Mouse (Mus musculus): Measurements from ENCODE around the gene Mybl2.
"Not testable (repeated sequence)": the region's sequence is repeated elsewhere in the genome, so short reads cannot be mapped to it uniquely, and the experiment has no call there.

Gene Mybl2

DNA sequence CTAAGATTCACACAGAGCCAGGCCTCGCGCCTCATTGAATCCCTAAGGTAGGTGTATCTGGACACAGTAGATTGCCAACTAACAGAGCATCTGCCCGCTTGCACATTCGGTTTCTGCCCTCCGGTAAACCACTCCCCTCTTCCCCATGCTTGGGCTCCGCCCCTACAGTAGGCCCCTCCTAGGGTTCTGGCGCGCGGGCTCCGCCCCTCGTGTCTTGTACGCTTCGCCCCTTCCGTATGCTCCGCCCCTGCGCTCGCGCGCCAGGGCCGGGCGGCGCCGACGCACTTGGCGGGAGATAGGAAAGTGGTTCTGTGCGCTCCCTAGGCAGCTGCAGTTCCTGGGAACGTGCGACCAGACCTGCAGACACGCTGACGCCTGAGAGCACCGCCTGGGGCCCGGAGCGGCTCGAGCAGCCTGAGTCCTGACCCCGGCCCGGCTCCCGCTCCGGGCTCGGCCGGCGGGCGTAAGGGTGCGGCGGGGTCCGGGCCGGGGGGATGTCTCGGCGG lies at the start of gene Mybl2:
TSS of gene Mybl2 (plus strand) at position 353 of the 506 bp plus-strand sequence.
- peak; percentile 89 to 95 for DNase-seq (ENCODE audit: low spot score in 2 of 2)

DNA sequence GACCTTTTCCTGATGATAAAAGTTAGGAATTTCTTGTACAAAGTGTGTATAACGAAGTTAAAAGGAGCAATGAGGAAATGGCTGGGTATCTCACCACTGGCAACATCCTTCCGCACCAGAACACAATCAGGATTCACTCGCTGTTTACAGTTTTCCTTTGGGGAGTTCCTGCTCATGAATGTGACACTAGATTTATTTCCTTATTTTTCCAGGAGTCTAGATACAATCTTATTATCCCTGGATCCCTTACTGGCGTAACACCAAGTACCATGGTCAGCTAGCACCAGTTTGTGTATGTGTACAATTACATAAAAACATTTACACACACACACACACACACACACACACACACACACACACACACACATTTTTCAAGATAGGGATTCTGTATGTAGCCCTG lies 47.2 kb upstream of the Mybl2 start:
- no peak for DNase-seq (ENCODE audit: low spot score in 2 of 2)

DNA sequence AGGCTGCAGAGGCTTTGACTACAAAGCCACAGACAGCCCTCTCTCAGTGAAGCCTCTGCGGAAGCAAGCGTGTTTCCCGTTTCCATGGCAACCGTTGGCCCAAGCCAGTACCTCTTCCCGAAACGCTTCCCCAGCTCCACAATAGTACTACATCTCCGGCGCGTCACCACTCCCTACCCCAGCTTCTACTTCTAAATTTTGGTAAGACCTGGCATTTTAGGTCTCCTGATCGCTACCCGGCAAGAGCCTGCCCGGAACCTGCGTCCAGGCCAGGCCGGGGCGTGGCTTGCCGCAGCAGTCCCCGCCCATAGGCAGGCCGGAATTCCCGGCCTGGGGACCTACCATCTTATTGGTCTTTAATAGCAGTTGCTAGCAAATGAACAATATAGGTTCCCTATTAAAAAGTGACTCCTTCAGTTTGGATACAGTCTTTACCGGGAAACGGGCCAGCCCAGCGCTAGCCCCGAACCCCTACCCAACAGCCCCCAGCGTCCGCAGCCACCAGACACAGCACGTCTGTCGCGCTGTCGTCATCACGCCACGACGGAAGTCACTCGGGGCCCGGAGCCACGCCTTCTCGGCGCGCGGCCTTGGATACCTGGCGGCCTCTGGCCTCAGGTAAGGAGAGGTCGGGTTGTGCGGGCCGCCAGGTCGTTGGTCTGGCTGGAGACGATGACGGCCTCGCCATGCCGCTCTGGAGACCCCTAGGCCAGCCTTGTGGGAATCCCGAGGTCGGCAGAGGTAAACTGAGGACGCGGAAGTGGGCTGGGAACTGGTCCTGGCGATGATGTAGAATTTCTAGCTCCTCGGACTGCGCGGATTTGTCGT lies 37.4 kb upstream of the Mybl2 start, which contains the start of gene Ift52:
TSS of gene Ift52 (plus strand) at position 439 of the 828 bp plus-strand sequence.
- DNase-seq (ENCODE audit: low spot score in 2 of 2) = peak; percentile 82 to 91

GRCm38 (mm10) chr2:163031289-163031688 lies 23.2 kb upstream of the Mybl2 start:
- DNase-seq (ENCODE audit: low spot score in 2 of 2) = no peak

DNA sequence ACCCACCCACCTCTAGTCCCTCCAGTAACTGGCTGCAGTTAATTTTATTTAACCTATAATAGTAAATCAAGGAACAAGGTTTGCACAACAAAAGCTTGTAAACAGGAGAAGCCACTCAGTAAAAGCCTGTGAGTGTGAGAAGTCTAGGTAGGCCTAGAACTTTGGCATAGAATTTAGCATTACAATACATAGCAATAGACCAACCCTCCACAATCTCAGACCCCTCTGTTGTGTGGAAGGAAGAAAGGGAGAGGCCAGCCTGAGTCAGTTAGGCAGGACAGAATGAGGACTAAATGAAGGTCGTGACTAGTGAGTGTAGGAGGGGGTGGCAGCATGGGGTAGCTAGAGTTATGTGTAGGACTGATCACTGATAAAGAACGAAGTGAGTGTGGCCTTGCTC lies 22.7 kb upstream of the Mybl2 start:
- no peak for DNase-seq (ENCODE audit: low spot score in 2 of 2)

- DNase-seq (ENCODE audit: low spot score in 2 of 2) = no peak
Measured at GRCm38 (mm10) chr2:163032622-163033021, 21.9 kb upstream of the Mybl2 start.

DNA sequence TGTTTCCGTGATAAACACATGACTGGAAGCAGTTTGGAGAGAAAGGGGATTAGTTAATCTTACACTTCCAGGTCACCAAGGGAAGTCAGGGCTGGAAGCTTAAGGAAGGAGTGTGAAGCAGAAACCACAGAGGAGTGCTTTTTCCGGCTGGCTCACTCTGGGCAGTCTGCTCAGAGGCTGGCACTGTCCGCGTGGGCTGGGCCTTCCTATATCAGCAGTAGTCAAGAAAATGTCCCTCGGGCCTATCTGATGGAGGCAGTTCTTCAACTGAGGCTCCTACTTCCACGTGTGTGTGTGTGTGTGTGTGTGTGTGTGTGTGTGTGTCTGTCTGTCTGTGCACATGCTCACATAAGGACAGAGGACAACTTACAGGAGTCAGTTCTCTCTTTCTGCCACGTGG lies 14.5 kb upstream of the Mybl2 start:
- no peak for DNase-seq (ENCODE audit: low spot score in 2 of 2)

GRCm38 (mm10) chr2:163048125-163048524 lies 6.4 kb upstream of the Mybl2 start:
- peak; percentile 37 to 74 for DNase-seq (ENCODE audit: low spot score in 2 of 2)

DNA sequence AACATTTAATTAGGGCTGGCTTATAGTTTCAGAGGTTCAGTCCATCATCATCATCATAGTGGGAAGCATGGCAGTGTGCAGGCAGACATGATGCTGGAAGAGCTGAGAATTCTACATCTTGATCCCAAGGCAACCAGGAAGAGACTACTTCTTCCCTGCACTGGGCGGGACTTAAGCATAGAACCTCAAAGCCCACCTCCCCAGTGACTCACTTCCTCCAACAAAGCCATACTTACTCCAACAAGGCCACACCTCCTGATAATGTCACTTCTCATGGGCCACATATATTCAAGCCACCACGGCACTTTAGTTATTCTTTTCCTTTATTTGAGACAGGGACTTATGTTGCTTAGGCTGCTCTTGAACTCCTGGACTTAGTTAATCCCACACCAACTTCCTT lies 5.4 kb upstream of the Mybl2 start:
- no peak for DNase-seq (ENCODE audit: low spot score in 2 of 2)

- no peak for DNase-seq (ENCODE audit: low spot score in 2 of 2)
Measured at GRCm38 (mm10) chr2:163051691-163052090, 2.8 kb upstream of the Mybl2 start.

- no peak for DNase-seq (ENCODE audit: low spot score in 2 of 2)
Measured at GRCm38 (mm10) chr2:163052101-163052500, 2.4 kb upstream of the Mybl2 start.

GRCm38 (mm10) chr2:163052826-163053225 lies 1.7 kb upstream of the Mybl2 start:
- DNase-seq (ENCODE audit: low spot score in 2 of 2) = no peak

- DNase-seq (ENCODE audit: low spot score in 2 of 2) = no peak
Measured at GRCm38 (mm10) chr2:163054891-163055494, 506 bp downstream of the Mybl2 start.

DNA sequence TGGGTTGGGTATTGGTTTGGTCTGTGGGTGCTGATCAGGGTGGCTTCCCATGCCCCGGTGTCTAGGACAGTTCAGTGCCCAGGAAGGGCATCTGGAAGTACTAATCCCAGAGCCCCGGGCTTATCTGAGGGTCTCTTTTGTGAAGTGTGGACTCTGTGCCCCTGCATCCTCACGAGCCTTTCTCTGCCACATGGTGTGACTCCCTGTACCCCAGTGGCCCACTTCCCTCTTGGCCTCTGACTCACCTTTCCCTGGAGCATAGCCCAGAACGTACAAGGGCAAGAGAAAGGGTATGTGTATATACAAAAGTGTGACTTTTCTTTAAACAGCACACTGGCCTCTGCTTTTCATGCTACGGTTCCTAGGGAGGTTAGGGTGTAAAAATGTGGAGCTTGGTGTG lies 1.2 kb downstream of the Mybl2 start:
- no peak for DNase-seq (ENCODE audit: low spot score in 2 of 2)

DNA sequence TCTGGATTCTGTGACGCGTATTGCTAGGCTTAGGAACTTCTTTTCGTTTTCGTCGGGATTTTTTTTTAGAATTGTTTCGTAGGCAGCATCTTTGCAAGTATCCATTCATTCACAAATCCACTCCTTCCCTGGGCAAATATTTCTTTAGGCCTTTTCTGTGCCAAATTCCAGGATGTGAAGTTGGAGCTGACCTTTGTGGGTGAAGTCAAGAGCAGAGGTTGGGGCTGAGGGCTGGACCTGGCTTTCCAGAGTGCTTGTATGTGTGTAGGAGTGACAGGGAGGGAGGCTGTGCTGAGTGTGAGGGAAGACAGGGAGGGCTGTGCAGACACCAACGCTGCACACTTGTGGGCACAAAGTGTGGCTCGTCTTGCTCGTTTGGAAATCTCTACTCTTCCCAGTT lies 2.1 kb downstream of the Mybl2 start:
- no peak for DNase-seq (ENCODE audit: low spot score in 2 of 2)

GRCm38 (mm10) chr2:163058981-163059380 lies 4.5 kb downstream of the Mybl2 start:
- not testable (repeated sequence) for DNase-seq (ENCODE audit: low spot score in 2 of 2)

DNA sequence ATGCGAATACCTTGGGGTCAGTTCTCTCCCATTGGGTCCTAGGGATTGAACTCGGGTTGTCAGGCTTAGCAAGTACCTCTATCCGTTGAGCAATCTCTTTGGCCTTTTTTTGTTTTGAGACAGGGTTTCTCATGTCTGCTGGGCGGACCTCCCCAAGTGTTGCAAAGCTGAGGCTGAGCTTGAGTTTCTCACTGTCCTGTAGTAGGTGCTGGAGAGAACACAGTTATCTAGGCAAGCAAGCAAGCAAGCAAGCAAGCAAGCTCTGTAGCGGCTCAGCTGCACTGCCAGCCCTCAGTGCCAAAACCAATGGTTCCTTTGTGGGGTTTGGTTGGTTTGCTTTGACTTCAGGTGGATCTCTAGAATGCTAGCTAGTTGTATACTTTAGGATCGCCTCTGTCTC lies 6.1 kb downstream of the Mybl2 start:
- no peak for DNase-seq (ENCODE audit: low spot score in 2 of 2)

DNA sequence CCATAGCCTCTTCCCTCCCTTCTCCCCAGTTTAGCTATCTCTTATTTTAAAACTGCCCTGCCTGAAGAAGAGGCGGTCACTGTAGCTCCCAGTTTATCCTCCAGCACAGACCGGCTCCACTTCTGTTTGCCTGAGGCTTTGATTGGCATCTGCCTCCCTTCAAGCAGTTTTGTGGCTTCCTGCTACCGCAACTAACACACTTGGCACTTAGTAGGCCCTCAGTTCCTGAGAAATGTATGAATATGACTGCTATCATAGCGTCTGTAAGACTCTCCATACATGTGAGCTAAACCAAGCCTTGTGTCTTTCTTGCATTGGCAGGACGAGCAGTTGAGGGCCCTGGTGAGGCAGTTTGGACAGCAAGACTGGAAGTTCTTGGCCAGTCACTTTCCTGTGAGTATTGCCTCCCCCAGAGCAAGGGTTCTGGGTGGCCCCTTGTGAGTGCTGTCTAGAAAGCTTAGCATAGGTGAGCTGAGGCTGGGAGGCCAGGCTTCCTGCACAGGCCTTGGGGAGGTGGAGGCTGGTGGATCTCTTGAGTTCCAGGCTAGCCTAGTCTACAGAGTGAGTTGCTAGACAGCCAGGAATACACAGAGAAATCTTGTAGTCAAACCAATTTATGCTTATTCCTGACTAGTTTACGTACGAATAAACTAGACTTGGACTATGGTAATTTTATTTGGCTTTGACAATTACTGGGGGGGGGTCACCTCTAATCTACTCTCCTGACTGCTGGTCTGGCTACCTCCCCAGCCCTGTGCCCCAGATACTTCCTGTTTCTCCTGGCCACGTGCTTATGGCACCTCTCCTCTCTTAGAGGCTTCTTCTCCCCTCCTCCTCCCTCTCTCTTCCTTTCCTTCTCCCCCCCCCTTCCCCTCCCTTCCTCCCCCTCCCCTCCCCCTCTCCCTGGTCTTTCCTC lies 7.0 kb downstream of the Mybl2 start:
- no peak for DNase-seq (ENCODE audit: low spot score in 2 of 2)

DNA sequence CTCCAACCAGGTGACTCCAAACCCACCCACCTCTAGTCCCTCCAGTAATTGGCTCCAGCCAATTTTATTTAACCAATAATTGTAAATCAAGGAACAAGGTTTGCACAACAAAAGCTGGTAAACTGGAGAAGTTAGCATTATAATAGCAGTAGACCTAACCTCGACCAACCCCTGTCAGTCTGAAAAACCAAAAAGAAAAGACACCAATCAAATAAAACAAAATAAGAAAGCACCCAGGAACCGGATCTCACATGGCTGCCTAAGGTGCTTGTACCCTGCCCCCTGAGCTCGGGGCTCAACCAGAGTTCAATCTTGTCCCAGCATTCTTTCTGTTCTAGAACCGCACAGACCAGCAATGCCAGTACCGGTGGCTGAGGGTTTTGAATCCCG lies 7.6 kb downstream of the Mybl2 start:
- no peak for DNase-seq (ENCODE audit: low spot score in 2 of 2)

- DNase-seq (ENCODE audit: low spot score in 2 of 2) = no peak
Measured at GRCm38 (mm10) chr2:163066326-163066725, 11.8 kb downstream of the Mybl2 start.

GRCm38 (mm10) chr2:163067233-163067632 lies 12.7 kb downstream of the Mybl2 start:
- DNase-seq (ENCODE audit: low spot score in 2 of 2) = no peak

GRCm38 (mm10) chr2:163070213-163070612 lies 15.7 kb downstream of the Mybl2 start:
- DNase-seq (ENCODE audit: low spot score in 2 of 2) = no peak
